Mouse (Mus musculus): Measurements from ENCODE around the gene Ccdc96.

Gene Ccdc96

GRCm38 (mm10) chr5:36474283-36474682 lies 10.1 kb upstream of the Ccdc96 start:
- DNase-seq: peak; percentile 80

GRCm38 (mm10) chr5:36477486-36477885 lies 6.9 kb upstream of the Ccdc96 start:
- DNase-seq: no peak

- DNase-seq: no peak
Measured at GRCm38 (mm10) chr5:36478540-36479420, 5.6 kb upstream of the Ccdc96 start.

GRCm38 (mm10) chr5:36479735-36480134 lies 4.7 kb upstream of the Ccdc96 start:
- DNase-seq: no peak

GRCm38 (mm10) chr5:36480398-36480797 lies 4.0 kb upstream of the Ccdc96 start:
- no peak for DNase-seq

- peak; percentile 26 for DNase-seq
Measured at GRCm38 (mm10) chr5:36481114-36481513, 3.3 kb upstream of the Ccdc96 start.

GRCm38 (mm10) chr5:36483203-36484101 lies 936 bp upstream of the Ccdc96 start:
- no peak for DNase-seq

- DNase-seq: no peak
Measured at GRCm38 (mm10) chr5:36485306-36485705, 918 bp downstream of the Ccdc96 start.

GRCm38 (mm10) chr5:36489225-36489624 lies 4.8 kb downstream of the Ccdc96 start:
- peak; percentile 70 for DNase-seq

GRCm38 (mm10) chr5:36493919-36494318 lies 9.5 kb downstream of the Ccdc96 start:
- DNase-seq: no peak

- DNase-seq: no peak
Measured at GRCm38 (mm10) chr5:36494709-36495108, 10.3 kb downstream of the Ccdc96 start.

GRCm38 (mm10) chr5:36505235-36505634 lies 20.8 kb downstream of the Ccdc96 start:
- no peak for DNase-seq

GRCm38 (mm10) chr5:36505643-36506042 lies 21.3 kb downstream of the Ccdc96 start:
- no peak for DNase-seq

- DNase-seq: peak; percentile 70
Measured at GRCm38 (mm10) chr5:36508351-36508750, 24.0 kb downstream of the Ccdc96 start.

GRCm38 (mm10) chr5:36510956-36511355 lies 26.6 kb downstream of the Ccdc96 start:
- peak; percentile 40 for DNase-seq

GRCm38 (mm10) chr5:36515126-36515525 lies 30.7 kb downstream of the Ccdc96 start:
- no peak for DNase-seq

- DNase-seq: no peak
Measured at GRCm38 (mm10) chr5:36515558-36515957, 31.2 kb downstream of the Ccdc96 start.

- no peak for DNase-seq
Measured at GRCm38 (mm10) chr5:36517596-36517995, 33.2 kb downstream of the Ccdc96 start.

- DNase-seq: no peak
Measured at GRCm38 (mm10) chr5:36519751-36520150, 35.4 kb downstream of the Ccdc96 start.

GRCm38 (mm10) chr5:36522782-36523181 lies 38.4 kb downstream of the Ccdc96 start:
- DNase-seq: peak; percentile 57

- DNase-seq: no peak
Measured at GRCm38 (mm10) chr5:36523219-36523703, 38.9 kb downstream of the Ccdc96 start.

- peak; percentile 43 for DNase-seq
Measured at GRCm38 (mm10) chr5:36525216-36525615, 40.8 kb downstream of the Ccdc96 start.

- peak; percentile 43 for DNase-seq
Measured at GRCm38 (mm10) chr5:36526274-36526673, 41.9 kb downstream of the Ccdc96 start.

Measured in kidney, adult 9 months (tissue).